Mouse (Mus musculus) lung, postnatal 0 days (tissue): ENCODE results near the gene Sugp1. TPM values are rescaled to one million over a fixed set of nuclear protein-coding genes. Genes with fewer than 3 reads are reported as not detected.

ENCODE experiments used
- ATAC-seq: fragments of 200-750 bp; cut with Nextera tagmentation; 2 replicates; pipeline ENCODE4 v1.8.0; 2017; ENCODE audit warnings: moderate library complexity
- DNase-seq: peaks from one replicate; pipeline ENCODE4 v3.0.0-alpha.2; 2016; ENCODE audit warnings: low spot score
- H3K27ac ChIP-seq: fragments of 300-500 bp; sonication (generic); 2 replicates; pipeline ENCODE4 v1.5.1; 2014; ENCODE audit warnings: antibody characterized with exemption, mild to moderate bottlenecking, low read length, mixed read lengths
- H3K27me3 ChIP-seq: fragments of 300-500 bp; sonication (generic); replicated peaks from 2 replicates; pipeline ENCODE4 v1.6.1; 2014; ENCODE audit warnings: low read length, mixed read lengths; ENCODE audit not compliant: insufficient read depth
- H3K36me3 ChIP-seq: fragments of 300-500 bp; sonication (generic); 2 replicates; pipeline ENCODE4 v1.6.1; 2014; ENCODE audit warnings: low read length, mixed read lengths; ENCODE audit not compliant: insufficient read depth
- H3K4me1 ChIP-seq: fragments of 300-500 bp; sonication (generic); 2 replicates; pipeline ENCODE4 v1.6.1; 2014; ENCODE audit warnings: antibody characterized with exemption, low read depth, low read length, mixed read lengths; ENCODE audit not compliant: insufficient read depth
- H3K4me2 ChIP-seq: fragments of 300-500 bp; sonication (generic); replicated peaks from 2 replicates; pipeline ENCODE4 v1.6.1; 2014; ENCODE audit warnings: low read depth, mild to moderate bottlenecking, low read length, moderate library complexity, mixed read lengths
- H3K4me3 ChIP-seq: fragments of 300-500 bp; sonication (generic); 2 replicates; pipeline ENCODE4 v1.5.1; 2014; ENCODE audit warnings: low read depth, low read length
- H3K9ac ChIP-seq: fragments of 300-500 bp; sonication (generic); replicated peaks from 2 replicates; pipeline ENCODE4 v1.6.1; 2014; ENCODE audit warnings: low read depth, mild to moderate bottlenecking
- H3K9me3 ChIP-seq: fragments of 300-500 bp; sonication (generic); 2 replicates; pipeline ENCODE4 v1.6.1; 2016; ENCODE audit warnings: low read length, mixed read lengths
- CTCF ChIP-seq: IDR thresholded peaks from 2 replicates; pipeline ENCODE4 v1.5.1; 2016; ENCODE audit warnings: antibody characterized with exemption, mild to moderate bottlenecking
- EP300 ChIP-seq: IDR thresholded peaks from 2 replicates; pipeline ENCODE4 v1.6.1; 2016; ENCODE audit warnings: antibody characterized with exemption, mild to moderate bottlenecking, control low read depth
- whole genome bisulfite sequencing: fragments of 180-500 bp; shearing (Covaris S2); extraction: QIAGEN DNeasy Blood & Tissue Kit; methylation state at CpG from one replicate; pipeline ENCODE4 v1.1.7; 2014; 5-methylcytosine and 5-hydroxymethylcytosine counted together
- polyA plus RNA-seq: library from polyadenylated mRNA; unstranded; fragments of >200 nt; fragmentation: Nextera tagmentation; extraction: Ambion mirVana; gene quantifications from 2 replicates; pipeline ENCODE4 v1.2.1, GENCODE M21; 2015

Gene Sugp1
- polyA plus RNA-seq, 1 experiment from 2014 or later: 27.3 TPM

DNA sequence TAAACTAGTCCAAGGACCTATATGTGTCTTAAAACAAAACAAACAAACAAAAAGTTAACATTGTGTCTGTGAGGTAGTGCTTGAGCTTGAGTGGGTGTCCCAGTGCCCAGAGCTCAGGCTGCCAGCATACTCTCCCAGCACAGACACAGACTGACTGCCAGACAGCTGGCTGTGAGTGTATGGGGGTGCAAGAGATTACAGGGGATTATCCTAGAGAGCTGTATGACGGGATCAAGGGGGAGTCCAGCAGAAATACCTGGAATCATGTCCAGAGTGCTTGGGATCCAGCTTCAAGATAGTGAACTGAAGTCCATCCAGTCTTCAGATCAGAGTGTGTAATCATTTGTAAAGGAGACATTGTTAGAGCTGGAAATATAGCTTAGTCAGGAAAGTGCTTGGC is 15.1 kb downstream of the Sugp1 start:
- WGBS: 71% methylated on average over 1 of the region's 1 CpGs
- peaks cover 48% of the 10 kb centered on the region; the same call in 1 of the 2 replicates for H3K36me3 ChIP-seq
- ATAC-seq: no peak

DNA sequence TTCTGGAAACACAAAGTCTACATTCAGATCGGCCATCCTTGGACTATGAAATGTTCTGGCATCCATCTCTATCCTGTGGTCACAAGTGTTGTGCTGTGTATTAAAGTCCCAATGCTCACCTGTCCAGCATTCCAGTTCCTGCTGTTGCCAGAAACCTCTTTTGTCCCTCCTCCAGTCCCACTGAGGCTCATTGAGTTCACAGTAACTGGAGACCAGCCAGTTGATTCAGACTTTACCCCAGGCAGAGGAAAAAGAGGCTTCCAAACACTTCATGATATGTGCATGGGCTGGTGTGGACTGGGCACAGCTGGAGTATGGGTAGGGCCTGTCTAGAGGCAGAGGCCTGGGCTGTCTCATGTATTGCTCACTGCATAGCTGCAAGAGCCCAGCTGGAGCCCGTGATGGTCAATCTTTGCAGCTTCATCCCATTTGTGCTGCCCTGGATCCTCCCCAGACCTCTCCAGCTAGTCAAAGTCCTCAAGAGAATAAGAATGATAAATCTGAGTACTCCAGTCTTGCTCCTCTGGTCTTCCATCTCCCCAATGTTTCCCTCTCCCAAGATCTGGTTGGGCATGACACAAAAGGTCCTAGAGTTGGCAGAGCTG is 29.3 kb downstream of the Sugp1 start:
- TF ChIP-seq CTCF (no peak), EP300 (no peak)
- Histone ChIP-seq H3K4me2 (no peak overlapping the region), H3K9ac (no peak overlapping the region), H3K9me3 (no peaks in the 10 kb centered on the region), H3K27ac (no peak overlapping the region), H3K4me1 (peaks cover 8% of the 10 kb centered on the region; the same call in 1 of the 2 replicates), H3K36me3 (peaks cover 11% of the 10 kb centered on the region), H3K27me3 (no peaks in the 10 kb centered on the region), H3K4me3 (no peak overlapping the region)
- 75% methylated on average over 2 of the region's 2 CpGs for WGBS
- DNase-seq: peak; percentile 58
- peak; percentile 75 for ATAC-seq

More for the DNA sequence above, 15.1 kb downstream of the Sugp1 start:
- Histone ChIP-seq H3K9me3 (no peaks in the 10 kb centered on the region), H3K4me1 (no peaks in the 10 kb centered on the region), H3K27me3 (no peaks in the 10 kb centered on the region), H3K4me2 (no peak overlapping the region), H3K27ac (no peak overlapping the region), H3K9ac (no peak overlapping the region), H3K4me3 (no peak overlapping the region)
- TF ChIP-seq EP300 (no peak), CTCF (no peak)
- no peak for DNase-seq

DNA sequence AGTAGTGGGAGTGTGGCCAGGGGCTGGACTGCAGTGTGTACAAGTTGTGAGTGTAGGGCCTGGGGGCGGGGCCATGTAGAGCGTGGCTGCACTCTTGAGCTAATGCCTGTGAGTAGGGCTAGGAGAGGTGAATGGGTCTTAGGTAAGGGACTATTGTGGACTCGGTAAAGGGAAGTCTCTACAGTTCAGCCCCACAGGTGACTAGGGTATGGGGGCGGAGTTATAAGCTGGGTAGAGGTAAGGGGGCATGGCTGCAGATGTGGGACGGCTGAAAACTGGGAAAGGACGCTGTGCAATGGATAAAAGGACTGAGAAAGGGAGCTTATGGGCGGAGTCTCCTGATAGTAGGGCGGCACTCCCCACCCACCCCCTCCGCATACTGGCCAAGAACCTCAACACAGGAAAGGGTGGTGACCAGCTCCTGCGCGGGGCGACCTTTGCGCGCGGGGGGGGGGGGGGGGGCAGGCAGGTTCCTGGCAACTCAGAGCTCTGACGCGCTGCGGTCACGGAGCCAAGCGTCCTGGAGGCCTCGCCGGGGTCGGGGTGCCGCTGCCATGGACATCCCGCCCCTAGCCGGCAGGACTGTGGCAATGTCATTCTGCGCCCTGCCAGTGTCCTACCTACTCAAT is 29.9 kb downstream of the Sugp1 start, which contains the start of gene Tm6sf2:
Gene Tm6sf2, plus strand, starts transcription at position 484 of the 629 bp plus-strand sequence.
- Histone ChIP-seq H3K9ac (no peak within 1 kb of the TSS), H3K4me3 (peak within 1 kb of the TSS; percentile 28), H3K27ac (no peak within 1 kb of the TSS), H3K4me2 (peak within 1 kb of the TSS; percentile 54), H3K27me3 (no peaks in the 10 kb centered on the region), H3K4me1 (peaks cover 8% of the 10 kb centered on the region; the same call in 1 of the 2 replicates), H3K9me3 (no peaks in the 10 kb centered on the region), H3K36me3 (peaks cover 8% of the 10 kb centered on the region)
- WGBS: 9% methylated on average over 21 of the region's 27 CpGs
- peak; percentile 79 for ATAC-seq
- no peak for TF ChIP-seq EP300
- peak; percentile 66 for DNase-seq

DNA sequence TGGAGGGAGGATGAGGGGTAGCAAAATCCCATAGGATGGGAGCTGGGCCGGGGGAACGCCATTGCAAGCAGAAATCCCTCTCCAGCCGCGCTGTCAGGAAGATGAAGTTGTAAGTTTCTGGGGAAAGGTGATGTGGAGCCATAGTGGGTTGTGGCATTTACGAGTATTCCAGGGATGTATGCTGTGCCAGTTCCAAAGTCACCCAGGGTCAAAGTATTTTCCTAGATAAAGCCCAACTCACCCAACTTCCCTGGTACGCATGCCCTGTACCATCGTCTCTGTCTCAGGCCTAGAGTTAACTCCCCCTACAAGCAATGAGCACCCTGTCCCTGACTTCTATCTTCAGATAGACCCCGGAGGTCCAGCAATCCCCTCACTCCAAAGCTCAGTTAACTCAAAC is 30.5 kb downstream of the Sugp1 start:
- Histone ChIP-seq H3K4me1 (peaks cover 8% of the 10 kb centered on the region; the same call in 1 of the 2 replicates), H3K27ac (no peak overlapping the region), H3K4me2 (peak overlapping the region; percentile 54), H3K27me3 (no peaks in the 10 kb centered on the region), H3K4me3 (peak overlapping the region; percentile 28), H3K36me3 (peaks cover 8% of the 10 kb centered on the region), H3K9ac (no peak overlapping the region), H3K9me3 (no peaks in the 10 kb centered on the region)
- DNase-seq (no peak), ATAC-seq (no peak)
- TF ChIP-seq EP300: no peak
- TF ChIP-seq CTCF: no peak
- 57% methylated on average over 8 of the region's 8 CpGs for WGBS

DNA sequence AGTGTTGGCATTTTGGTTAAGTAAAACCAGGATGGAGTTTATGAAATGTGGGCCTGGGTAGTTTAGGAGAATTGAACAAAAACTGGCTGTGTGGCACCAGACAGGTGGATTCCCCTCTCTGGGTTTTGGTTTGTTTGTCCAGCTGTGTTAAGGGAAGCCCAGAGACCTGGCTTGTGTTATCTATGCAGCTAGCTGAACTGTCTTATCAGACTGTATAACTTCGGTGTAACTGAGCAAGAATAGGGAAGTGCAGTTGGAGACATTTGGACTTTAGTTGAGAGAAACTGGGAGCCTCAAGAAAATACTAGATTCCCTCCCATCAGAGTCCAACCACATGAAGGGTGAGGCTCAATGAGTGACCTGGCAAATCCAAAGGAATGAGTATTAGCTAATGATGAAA is 31.1 kb downstream of the Sugp1 start:
- H3K27me3 ChIP-seq: no peaks in the 10 kb centered on the region
- no peak for ATAC-seq
- peaks cover 8% of the 10 kb centered on the region; the same call in 1 of the 2 replicates for H3K4me1 ChIP-seq
- H3K9ac ChIP-seq: no peak overlapping the region
- no peak overlapping the region for H3K4me2 ChIP-seq
- no peak overlapping the region for H3K4me3 ChIP-seq
- peaks cover 5% of the 10 kb centered on the region for H3K36me3 ChIP-seq
- no peak for DNase-seq
- no peak overlapping the region for H3K27ac ChIP-seq
- no peak for TF ChIP-seq EP300
- TF ChIP-seq CTCF: no peak
- no peaks in the 10 kb centered on the region for H3K9me3 ChIP-seq
- WGBS: 56% methylated on average over 1 of the region's 1 CpGs

DNA sequence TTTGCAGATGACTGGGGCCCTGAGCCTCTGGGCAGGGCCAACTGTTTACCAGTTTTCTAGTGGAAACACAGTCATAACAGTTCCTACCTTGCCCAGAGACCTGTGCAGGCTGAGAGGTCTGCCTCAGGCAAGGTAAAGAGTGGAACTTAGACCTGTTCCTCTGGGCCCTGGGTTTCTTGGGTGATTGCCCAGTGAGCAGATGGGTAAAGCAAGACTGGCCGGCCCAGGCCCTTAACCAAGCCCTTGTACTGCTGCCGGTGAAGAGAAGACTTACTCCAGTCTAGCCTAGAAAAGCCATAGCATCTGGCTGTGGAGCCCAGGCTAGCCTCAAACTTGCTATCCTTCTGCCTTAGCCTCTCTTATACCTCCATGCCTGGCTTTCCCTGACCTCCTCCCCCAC is 39.4 kb downstream of the Sugp1 start:
- Histone ChIP-seq H3K4me1 (no peaks in the 10 kb centered on the region; the same call in 1 of the 2 replicates), H3K27ac (no peak overlapping the region), H3K4me2 (no peak overlapping the region), H3K9ac (no peak overlapping the region), H3K27me3 (peaks cover 39% of the 10 kb centered on the region), H3K4me3 (no peak overlapping the region), H3K36me3 (no peaks in the 10 kb centered on the region), H3K9me3 (no peaks in the 10 kb centered on the region)
- TF ChIP-seq EP300 (no peak), CTCF (no peak)
- WGBS: 92% methylated on average over 2 of the region's 2 CpGs
- ATAC-seq (no peak), DNase-seq (no peak)
